Mouse (Mus musculus) B cell, adult 2 months (primary cell): ENCODE measurements around the gene Cdc25a.

ENCODE experiments used
- DNase-seq, 2 experiments: peaks; one replicate each; pipeline ENCODE4 v3.0.0; 2022

The Cdc25a gene

DNA sequence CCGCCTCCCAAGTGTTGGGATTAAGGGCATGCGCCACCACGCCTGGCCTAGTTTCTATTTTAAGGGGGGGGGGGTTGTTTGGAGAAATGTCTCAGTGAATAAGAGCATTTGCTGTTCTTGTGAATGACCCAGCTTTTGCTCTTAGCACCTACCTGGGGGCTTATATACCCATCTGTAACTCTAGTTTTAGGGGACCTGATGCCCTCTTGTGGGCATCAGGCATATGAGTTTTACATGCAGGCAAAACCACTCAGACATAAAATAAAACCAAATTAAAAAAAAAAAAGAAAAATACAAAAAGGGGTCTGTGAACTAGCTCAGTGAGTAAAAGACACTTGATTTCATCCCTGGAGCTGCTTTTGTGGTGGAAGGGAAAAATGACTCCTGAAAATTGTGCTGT is 64.0 kb downstream of the Cdc25a start:
- DNase-seq = peak in 1 of 2 experiments; percentile 10

DNA sequence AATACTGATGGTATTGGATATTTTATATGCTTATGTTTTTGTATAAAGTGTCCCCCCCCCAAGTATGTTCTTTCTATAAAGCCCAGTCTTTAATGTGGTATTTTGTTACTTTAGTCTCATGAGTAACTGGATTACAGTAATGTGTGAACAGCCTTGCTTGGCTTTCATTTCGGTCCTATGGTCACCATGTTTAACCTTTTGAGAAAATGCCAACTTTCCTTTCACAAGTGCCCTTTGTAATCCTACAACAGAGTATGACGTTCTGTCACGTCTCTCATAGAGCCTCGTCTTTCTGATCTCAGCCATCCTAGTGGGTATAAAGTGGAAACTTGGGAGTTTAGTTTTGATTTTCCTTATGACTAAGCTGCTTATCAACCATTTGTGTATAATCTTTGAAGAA is 67.4 kb downstream of the Cdc25a start:
- no peak for DNase-seq
